Mouse (Mus musculus): Measurements from ENCODE around the gene Stag2. TPM values are rescaled to one million over a fixed set of nuclear protein-coding genes. Genes with fewer than 3 reads are reported as not detected.

Stag2 gene
- total RNA-seq, 2 experiments from 2014 or later, result 53.1 to 53.3 TPM

- DNase-seq, result no peak
These were observed 101.2 kb downstream of the Stag2 start for GRCm38 (mm10) chrX:42250342-42250741.

- no peak for DNase-seq
These were observed 123.6 kb downstream of the Stag2 start for GRCm38 (mm10) chrX:42272713-42273112.

GRCm38 (mm10) chrX:42290215-42290614 is 141.1 kb downstream of the Stag2 start:
- no peak for DNase-seq

DNA sequence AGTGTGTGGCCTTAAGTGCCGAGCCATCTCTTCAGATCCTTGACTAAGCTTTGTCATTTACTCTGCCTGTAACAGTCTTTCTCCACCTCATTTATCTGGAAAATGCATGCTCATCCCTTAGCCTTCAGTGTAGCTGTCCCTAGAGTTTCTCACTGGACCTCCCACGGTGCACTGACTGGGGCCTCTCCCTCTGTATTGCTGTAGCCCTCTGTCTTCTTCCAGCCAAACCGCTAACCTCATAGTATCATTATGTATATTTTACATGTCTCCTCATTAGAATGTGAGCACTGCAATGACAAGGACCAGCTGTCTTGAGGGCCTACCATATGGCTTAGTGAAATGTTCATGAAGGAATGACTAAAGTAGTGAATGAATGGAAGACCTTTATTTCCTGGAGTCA is 166.1 kb downstream of the Stag2 start:
- no peak for DNase-seq

GRCm38 (mm10) chrX:42320424-42320823 is 171.3 kb downstream of the Stag2 start:
- DNase-seq, result no peak

- no peak for DNase-seq
These were observed 172.2 kb downstream of the Stag2 start for GRCm38 (mm10) chrX:42321200-42321773.

DNA sequence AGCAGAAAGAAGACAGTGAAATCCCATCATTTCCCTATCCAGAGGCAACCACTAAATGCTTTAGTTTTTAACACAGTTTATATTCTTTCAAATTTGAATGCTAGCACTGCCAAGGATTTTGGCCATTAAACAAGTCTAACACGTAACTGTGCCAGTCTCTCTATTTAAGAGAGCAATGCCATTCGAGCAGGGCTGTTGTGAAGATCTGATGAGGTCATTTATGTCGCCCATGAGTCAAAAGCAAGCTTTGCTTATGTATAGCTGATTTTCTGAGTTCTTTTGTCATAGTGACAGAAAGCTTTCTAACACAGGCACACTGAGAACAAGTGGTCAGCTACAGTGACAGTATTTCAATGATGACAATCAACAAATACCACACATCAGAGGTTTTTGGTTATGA is 175.7 kb downstream of the Stag2 start:
- DNase-seq, result no peak

Other genes with a start within 250 kb of the Stag2 start
- 10 to 100 TPM; 52.6 to 57.3 TPM for gene Thoc2, start 228.6 kb upstream of the Stag2 start, total RNA-seq (2021)
- 10 to 100 TPM; 50.6 to 50.9 TPM for gene Xiap, start 89.6 kb upstream of the Stag2 start, total RNA-seq (2021)